Mouse (Mus musculus) gastrocnemius, adult 8-10 months (tissue): ENCODE data around the gene Cdc37l1. TPM values are rescaled to one million over a fixed set of nuclear protein-coding genes. Genes with fewer than 3 reads are reported as not detected.

Experiments
- DNase-seq, 2 experiments: peaks; one replicate each; pipeline ENCODE4 v3.0.0; 2022; ENCODE audit warnings: low spot score in 2 of 2
- total RNA-seq, 4 experiments: library from RNA; stranded (reverse); gene quantifications; 2 replicates each; pipeline ENCODE4 v1.2.4; 2022

The Cdc37l1 gene
- total RNA-seq, 4 experiments from 2014 or later: 38.6 to 45.9 (median 40.0) TPM

DNA sequence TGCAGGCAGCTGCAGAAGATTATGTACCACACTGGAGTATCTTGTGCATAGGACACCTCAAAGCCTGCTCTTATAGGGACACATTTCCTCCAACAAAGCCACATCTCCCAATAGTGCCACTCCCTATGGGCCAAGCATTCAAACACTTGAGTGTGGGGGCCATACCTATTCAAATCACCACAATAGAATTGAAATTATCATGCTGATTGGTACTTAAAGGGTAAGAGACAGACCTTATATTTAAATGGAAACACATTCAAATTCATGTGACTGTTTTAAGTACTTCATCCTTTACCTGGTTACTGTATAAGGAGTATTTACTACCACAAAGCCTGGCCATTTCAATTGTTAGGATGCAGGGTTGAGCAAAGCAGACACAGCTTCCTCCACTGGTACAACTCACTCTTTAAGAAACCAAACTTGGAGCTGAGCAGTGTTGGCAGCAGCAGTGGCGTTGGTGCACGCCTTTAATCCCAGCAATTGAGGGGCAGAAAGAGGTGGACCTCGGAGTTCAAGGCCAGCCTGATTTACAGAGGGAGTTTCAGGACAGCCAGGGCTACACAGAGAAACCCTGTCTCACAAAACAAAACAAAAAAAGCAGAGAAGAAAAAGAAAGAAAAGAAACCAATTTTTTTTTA, 18.0 kb downstream of the Cdc37l1 start:
- no peak for DNase-seq

DNA sequence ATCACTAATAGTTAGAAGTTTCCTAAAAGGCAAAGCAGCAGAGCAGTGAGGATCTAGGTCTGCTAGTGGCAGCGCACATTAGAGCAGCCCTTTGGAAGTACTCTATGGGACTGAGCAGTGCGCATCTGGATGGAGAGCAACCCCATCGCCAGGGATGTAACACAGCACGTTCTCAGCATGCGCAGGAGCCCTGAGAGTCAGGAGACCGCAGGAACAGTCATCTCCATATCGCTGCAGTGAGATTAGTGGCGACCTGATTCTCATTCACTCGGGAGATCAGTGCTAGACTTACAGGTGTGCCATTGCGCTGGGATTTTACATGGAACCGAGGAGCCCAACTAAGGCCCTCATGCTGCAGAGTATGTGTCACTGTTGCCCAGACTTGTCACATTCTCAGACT, 18.9 kb downstream of the Cdc37l1 start:
- no peak for DNase-seq

DNA sequence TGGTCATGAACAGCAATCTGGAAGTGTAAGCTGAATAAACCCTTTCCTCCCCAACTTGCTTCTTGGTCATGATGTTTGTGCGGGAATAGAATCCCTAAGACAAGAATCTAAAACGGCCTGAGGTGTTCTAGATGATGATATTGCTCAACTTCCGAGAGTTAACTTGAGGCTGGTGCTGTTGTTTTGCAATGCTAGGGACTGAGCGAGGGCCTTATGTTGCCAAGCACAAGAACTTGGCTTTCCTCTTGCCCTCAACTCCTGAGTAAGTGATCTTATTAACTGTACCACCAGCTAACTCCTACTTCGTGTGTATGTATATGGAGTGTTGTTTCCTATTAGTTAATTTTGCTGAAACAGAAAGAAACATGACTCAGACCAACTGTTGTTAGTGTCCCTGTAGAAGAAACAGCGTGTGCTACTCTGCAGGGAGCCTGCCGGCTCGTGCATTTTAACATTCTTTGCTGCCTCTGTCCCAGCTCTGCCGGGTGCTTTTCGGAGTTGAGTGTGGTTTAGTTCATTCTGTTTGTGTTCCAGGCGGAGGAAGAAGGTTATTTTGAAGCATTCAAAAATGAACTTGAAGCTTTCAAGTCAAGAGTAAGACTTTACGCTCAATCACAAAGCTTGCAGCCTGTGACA, 21.3 kb downstream of the Cdc37l1 start:
- no peak for DNase-seq

DNA sequence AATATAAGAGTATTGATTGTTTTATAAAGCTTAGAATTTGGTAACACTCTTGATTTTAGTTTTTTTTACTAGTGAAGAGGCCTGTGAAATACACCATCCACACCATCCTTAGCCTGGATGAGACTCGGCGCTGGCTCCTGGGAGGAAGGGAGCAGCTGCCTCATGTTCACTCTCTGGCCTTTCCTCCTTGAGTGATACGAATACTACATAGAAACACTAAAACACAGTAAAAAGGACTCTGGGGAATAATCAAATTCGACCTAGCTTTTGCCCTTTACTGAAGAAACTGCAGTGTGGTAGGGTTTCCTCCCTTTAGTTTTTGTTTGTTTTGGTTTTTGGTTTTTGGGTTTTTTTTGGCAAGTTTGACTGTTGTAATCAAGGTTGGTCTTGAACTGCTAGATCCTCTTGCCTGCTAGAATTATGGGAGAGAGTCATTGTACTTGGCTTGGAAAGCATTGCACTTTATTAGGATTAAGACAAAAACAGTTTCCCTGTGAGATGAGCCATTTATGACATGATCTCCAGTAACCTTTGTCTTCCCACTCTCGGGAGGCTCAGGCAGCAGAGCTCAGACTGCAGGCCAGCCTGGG, 24.4 kb downstream of the Cdc37l1 start:
- DNase-seq: no peak

DNA sequence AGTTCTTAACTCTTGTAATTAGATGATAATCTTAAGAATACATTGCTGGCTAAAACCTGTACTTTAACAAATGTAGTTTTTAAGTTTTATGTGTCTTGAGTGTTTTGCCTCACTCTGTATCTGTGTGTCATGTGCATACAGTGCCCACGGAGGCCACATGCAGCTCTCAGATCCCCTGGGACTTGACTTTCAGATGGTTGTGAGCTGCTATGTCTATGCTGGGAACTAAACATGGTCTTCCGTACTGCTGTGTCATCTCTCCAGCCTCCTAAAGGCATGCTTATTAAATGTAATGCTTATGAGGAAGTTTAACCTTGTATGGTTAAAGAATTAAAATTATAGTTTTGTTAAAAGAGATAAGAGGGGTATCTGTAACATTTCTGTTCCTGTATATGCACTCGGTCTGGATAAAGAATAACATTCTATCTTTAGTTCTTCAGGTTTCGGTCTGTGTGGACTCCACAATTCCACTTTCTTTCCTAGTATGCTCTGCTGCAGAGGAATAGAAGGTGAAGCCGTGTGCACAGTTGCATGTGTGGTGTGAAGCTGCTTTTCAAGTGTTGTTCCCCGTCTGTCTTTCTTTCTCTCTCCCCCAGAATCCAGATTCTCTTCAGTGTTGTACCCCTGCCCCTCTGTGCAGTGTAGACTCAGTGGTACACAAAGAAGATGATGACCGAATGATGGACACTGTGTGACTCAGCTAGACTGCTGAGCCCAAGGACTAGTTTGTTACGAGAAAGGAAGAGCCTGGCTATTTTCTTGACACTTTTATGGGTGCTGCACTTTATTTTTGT, 25.5 kb downstream of the Cdc37l1 start:
- no peak for DNase-seq

DNA sequence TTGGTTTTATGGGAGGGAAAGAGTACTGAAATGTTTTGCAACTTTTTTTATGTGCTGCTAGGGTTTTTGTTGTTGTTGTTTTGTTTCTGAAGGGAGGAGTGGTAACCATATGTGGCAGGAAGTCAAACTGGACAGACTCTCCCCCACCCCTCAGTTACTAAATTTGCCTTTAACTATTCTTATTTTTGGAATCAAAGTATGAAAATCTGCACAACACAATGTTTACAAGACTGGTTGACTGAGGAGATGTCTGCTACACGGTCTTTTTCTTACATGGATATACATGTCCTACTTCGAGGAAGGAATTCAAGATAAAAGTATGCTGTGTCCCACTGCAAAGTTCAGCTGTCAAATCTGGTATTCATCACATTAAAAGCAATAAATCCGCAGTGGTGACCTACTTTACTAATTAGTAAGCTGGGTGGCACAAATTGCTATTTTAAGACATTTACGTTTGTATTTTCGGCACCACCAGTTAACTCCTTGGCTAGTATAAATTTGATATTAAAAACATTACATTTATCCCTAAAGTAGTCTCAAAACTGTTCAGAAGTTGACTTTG, 26.1 kb downstream of the Cdc37l1 start:
- DNase-seq: no peak

DNA sequence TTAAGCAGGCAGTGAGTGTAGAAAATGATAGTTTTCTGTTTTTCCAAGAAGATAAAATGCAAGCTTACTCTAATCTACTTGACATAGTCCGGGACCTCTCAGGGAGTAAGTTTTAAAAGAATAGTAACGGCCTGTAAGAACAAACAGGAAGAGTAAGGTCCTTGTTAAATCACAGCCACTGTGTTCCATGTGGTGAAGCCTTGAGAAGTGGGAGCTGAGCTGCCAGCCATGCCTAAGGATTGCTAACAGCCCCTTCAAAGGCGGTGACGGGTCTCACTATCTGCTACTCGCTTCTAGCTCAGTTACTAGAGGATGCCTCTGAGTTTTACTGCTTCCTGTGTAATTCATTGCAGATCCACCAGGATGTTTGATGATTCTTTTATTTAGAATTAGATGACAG, 26.6 kb downstream of the Cdc37l1 start:
- DNase-seq: no peak

DNA sequence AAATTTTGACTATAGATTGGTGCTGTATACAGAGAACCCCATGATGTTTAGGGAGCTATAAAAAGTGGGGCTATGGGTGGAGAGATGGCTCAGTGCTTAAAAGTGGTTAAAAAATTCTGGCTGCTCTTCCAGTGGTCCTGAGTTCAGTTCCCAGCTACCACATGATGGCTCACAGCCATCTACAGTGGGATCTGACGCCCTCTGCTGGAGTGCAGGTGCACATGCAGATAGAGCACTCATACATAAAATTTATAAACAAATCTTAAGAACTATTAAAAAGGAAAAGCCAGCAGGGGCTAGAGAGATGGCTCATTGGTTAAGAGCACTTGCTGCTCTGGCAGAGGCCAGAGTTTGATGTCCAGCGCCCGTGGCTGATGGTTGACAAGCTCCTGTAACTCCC, 29.5 kb downstream of the Cdc37l1 start:
- no peak for DNase-seq

DNA sequence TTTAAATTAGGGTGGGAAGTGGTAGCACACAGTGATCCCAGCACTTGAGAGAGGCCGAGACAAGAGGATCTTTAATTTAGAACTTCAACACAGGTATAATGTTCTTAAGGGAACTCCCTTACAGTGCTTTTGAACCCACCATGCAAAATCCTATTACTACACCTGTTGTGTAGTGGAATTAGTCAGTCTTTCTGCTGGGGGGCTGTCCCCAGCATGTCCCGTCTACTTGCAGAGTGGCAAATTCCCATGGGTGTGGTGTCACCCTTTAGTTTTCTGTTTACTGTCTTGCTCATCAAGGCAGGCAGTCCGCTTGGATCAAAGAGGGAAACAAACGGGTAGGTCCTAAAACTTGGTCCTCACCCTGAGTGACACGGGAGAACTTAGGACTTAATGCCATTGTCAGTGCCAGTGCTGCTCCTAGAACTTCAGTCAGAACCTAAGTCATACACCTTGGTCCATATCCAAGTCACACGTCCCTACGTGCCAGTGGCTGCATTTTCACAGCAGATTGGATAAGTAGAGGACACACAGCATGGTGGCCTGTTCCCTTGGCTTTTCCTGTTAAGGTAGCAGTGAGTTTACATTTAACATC, 31.7 kb downstream of the Cdc37l1 start:
- DNase-seq: no peak

DNA sequence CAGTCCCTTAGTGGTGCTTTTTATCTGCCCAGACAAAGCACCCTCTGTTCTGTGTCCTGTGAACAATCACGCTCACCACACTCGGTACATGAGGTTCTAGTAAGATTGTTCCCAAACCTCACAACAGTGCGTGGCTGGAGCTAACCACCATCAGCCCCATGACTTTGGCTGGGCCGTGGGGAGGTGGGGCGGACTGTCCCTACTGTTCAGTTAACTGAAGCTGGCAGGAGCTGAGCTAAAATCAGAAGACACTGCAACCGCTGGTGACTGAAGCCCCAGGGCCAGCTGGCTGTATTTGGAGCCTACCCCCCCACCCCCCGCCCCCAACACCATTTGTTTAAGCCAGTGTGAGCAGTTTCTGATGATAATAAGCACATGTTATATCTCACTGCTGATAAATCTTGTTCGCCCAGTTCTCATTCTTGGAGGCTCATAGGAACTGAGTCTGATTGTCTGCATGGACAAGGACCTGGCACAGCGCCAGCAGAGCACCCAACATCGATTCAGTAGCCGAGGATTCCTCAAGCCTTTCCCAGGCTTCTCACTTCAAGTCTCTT, 34.3 kb downstream of the Cdc37l1 start:
- no peak for DNase-seq

DNA sequence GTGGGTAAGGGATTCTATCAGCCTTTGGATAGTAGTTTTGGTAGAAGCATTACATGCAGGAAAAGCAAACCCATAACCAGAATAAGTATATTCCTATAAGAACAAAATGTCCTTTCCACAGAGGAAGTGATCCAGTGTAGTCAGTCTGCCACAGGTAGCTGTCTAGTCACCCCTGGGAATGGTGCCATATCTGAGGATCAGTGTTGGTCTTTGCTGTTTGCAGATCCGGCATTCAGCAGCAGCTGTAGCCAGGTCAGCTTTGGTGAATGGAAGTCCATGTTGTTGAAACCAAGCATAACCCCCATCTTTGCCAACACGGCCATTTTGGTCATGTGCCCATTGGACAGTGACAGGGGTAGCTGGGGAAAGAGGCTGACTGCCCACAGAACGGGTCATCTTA, 41.6 kb downstream of the Cdc37l1 start:
- no peak for DNase-seq

DNA sequence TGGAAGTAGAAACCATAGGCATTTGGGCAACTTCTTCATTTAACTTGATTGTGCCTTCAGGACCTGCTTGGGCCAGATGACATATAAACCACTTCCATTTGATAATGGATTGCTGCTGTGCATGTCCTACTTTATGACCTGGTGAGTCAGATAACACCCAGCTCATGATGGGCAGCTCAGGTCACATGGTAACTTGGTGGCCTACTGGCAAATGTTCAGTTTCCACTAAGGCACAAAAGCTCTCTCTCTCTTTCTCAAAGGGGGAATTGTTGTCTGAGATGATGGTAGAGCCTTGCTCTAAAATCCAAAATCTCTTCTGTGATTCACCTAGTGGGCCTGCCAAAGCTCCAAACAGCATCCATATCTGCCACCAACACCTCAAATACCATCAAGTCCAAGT, 42.5 kb downstream of the Cdc37l1 start:
- DNase-seq: no peak

DNA sequence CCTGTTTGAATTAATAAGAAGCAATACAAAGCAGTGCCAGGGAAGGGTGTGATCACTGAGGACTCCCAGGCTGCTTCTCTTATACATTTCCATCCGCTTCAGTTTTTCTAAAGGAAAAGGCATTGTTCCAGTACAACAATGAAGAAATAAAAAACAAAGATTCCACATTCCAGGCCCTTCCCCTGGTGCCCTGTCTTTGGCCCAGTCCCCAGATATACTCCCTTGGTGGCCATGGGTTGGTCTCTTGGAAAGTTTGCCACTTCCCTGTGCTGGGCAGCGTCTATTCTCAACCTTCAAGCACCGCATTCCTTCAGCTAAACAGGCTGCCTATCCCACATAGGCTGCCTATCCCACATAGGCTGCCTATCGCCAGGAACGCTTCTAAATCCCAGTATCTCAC, 46.9 kb downstream of the Cdc37l1 start:
- DNase-seq: no peak

DNA sequence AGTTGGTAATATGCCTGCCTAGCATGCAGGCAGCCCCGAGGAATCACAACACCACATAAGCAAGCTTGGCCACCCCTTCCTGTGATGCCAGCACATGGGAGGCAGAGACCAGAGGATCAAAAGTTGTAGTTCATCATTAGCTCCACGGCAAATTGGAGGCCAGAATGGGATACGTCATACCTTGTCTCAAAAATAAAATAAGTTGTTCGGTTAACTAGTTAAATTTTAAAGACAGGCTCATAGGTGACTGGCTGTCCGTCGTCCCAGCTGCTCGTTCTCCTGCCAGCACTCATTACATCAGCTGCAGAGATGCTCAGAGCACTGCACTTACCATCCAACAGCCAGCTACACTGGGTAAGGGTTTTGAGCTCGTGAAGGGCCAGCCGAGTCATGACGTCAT, 47.4 kb downstream of the Cdc37l1 start:
- DNase-seq: no peak

DNA sequence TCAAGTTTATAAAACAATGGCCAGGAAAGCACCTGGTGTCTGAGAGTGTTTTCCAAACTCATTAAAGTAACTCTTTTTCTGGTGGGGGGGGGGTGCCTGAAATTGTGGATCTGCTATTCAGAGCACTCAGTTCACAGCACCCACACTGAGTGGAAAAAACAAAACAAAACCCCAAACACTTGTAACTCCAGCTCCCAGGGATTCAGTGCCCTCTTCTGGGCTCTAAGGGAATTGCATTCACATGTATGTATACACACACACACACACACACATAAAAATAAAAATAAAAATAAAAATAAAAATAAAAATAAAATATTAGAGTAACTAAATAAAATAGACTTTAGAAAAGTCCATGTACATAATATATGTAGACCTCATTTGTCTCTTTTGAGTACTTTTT, 49.2 kb downstream of the Cdc37l1 start:
- DNase-seq: no peak

DNA sequence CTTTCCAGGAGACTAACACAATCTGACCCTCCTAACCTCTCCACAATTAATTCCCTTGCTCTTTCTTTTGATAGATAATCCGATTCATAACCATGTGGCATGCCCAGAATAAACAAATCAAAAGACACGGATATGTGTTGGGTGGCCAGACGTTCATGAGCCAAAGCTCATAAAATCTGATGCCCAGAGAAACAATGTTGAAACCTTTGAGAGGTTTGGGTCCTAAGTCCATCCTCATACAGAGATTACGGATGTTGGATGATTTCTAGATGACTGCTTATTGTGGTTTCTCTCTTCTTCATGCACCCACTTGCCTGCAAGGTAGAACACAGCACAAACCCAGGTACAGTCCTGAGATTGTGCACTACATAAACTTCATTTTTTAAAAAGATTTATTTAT, 50.1 kb downstream of the Cdc37l1 start:
- DNase-seq: no peak

DNA sequence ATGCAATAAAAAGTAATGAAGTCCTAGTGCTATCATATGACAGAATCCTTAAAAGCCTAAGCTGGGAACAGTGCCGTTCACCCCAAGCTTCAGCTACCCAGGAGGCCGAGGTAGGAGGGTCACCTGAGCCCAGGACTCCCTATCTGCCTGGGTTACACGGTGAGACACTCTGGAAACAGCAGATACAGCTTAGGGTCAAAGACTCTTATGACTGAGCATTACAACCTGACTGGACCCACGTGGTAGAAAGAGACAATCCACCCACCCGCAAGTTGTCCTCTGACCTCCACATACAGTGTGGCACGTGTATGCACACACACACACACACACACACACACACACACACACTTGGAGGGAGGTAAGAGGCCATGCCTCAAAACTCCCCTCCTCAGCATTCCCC, 52.0 kb downstream of the Cdc37l1 start:
- no peak for DNase-seq

DNA sequence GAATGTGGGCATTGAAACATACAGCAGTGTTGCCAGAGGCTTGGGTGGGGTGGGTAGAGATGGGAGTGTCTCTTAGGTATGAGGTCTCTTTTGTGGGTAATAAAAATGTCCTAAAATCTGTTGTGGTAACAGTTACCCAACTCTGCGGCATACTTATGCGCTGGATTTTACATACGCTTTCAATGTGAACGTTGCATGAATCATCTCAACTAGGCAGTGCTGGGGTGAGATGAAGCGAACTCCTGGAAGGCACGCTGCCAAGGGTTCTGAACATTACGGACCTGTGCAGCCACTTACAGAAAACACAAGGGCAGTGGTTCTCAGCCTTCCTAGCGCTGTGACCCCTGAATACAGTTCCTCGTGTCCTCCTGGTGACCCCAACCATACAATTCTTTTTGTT, 52.5 kb downstream of the Cdc37l1 start:
- no peak for DNase-seq

DNA sequence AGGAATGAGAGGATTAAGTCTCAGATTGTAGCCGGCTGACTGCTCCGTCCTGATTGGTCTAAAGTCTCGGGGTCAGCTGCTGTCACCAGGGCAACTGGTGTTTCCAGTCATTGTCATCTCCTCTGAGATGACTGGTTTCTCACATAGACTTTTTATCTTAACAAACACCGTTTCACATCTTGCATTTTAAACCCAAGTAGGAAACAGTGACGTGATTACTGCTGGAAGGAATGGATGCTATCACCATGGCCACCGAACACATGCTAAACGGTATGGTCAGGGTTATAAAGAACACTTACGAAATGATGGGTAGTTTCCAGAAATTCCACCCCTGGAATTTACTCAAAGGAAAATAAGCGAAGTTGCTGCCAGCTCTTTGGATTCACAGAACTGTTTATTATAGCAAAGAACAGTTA, 54.2 kb downstream of the Cdc37l1 start:
- no peak for DNase-seq

DNA sequence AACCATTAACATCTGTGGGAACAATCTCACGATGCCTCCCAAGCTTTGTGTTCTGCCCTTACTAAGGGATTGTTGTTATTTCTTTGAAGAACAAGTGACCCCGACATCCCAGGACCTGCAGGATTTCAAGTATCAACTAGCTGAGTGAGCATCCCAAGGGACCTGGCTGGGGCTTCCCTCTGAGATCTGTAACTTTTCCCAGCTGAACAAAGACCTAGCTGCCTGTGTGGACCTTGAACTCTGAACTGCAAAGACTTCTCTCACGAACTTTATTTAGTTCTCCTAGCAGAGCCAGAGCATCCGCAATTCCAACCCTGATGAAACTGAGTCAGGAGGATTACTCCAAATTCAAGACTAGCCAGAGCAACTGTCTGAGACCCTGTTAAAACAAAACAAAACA, 55.2 kb downstream of the Cdc37l1 start:
- no peak for DNase-seq

DNA sequence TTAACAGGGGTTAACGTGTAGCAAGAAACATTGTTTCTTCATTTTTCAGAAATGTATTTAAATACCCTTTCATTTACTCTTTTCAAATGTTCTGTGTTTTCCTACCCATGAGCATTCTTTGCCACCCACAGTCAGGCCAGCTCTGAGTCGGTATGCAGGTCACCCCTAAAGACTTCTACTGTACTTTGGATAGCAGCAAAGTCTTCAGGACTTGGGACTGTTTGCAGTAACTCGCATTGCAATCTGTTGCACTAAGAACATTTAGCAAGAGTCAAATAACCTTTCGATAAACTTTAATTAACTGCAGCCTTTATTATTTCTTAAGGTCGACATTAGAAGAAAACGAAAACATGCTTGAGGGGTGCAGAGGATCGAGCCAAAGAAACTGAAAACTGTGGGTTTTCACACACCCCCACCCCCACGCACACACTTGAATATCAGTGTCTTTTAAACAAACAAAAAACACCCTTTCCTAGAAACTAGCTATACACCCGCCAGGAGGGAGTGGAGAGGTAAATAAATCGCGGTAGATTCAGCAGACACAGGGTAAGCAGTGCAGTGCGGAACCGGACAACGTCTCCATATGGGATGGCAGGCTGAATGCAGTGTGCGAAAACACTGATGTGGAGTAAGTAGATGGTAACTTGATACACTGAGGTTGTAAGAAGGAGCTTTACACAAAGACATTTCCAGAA, 56.0 kb downstream of the Cdc37l1 start:
- DNase-seq: no peak
